Mouse (Mus musculus): ENCODE results near the gene Cldn16. TPM values are rescaled to one million over a fixed set of nuclear protein-coding genes. Genes with fewer than 3 reads are reported as not detected.
"Not testable (repeated sequence)": the region's sequence is repeated elsewhere in the genome, so short reads cannot be mapped to it uniquely, and the experiment has no call there.

The Cldn16 gene
- not detected in 2 replicates for total RNA-seq (2017)

DNA sequence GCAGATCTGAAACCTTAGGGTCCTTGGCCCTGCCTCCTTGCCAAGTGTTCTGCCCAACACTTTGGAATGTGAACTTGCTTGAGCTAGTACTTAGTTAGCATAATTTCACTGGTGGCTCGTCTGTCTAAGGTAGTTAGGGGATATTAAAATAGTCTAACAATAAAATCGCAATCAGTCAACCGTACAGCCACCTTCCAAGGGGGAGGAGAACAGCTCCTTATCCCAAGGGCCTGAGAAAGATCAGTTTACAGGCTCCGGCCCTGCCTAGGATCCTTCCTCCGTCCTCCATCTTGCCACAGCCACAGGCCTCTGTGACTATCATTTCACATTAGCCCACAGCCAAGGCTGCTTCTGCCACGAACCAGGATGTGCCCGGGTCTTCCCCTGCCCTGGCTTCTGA is at the start of gene Cldn16:
TSS of gene Cldn16 (plus strand) at position 301 of the 400 bp plus-strand sequence.
- ATAC-seq (replicated peaks in 1 of 2; ENCODE audit: insufficient read depth in 1 of 2, low FRiP score in 2 of 2, low TSS enrichment in 1 of 2, low read depth in 1 of 2, poor library complexity in 2 of 2, severe bottlenecking in 2 of 2): no peak

DNA sequence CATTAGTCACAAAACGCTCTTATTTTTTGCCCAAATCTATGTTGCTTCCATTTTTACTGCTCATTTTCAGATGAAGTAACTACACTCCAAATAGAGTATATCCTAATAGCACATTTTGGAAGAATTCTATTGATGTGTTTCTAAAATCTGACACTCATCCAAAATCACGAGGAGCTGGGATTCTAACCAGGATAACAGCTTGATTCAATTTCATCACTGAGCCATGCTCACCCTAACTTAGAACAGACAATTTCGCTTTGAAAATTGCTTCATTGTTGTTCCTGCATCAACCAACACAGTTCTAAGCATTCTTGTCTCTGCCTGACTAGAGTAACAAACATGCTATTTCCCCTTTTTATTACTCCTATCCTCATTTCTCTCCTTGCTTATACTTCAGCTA is 44.3 kb upstream of the Cldn16 start:
- ATAC-seq (replicated peaks in 1 of 2; ENCODE audit: insufficient read depth in 1 of 2, low FRiP score in 2 of 2, low TSS enrichment in 1 of 2, low read depth in 1 of 2, poor library complexity in 2 of 2, severe bottlenecking in 2 of 2): no peak

DNA sequence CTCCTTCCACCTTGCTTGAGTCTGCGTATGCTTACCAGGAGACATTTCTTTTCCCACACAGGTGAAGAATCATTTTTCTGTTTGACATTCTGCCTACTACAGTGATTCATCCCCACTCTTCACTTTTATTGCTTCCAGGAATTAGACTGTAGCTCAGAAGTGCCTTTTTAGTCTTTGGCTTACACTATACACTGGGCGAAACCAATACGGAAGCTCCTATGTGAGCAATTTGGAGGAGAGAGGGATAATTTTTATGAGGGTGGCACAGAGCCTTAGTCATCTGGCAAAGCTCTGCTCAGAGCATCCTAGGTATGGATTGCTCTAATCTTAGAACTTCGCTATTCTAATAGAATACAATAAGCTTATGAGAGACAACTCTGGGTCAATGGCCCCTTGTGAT is 40.9 kb upstream of the Cldn16 start:
- no peak for ATAC-seq (replicated peaks in 1 of 2; ENCODE audit: insufficient read depth in 1 of 2, low FRiP score in 2 of 2, low TSS enrichment in 1 of 2, low read depth in 1 of 2, poor library complexity in 2 of 2, severe bottlenecking in 2 of 2)

DNA sequence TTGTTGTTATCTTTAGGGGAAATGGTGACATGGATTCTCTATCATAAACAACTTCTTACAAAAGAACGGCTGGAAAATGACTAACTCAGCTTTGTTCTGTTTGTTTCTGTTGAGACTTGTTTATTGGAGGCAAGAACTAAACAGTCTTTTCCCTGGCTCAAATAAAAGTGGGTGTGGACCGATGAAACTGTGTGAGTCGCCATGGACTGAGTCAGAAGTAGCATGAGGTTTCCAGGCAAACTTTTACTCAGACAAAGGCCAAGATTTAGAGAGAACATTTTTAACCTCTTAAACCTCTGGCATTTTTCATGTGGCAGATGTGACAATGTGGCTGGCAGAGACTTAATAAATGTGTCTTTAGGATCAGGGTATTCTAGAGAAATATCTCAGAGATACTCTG is 32.7 kb upstream of the Cldn16 start:
- ATAC-seq (replicated peaks in 1 of 2; ENCODE audit: insufficient read depth in 1 of 2, low FRiP score in 2 of 2, low TSS enrichment in 1 of 2, low read depth in 1 of 2, poor library complexity in 2 of 2, severe bottlenecking in 2 of 2): no peak

DNA sequence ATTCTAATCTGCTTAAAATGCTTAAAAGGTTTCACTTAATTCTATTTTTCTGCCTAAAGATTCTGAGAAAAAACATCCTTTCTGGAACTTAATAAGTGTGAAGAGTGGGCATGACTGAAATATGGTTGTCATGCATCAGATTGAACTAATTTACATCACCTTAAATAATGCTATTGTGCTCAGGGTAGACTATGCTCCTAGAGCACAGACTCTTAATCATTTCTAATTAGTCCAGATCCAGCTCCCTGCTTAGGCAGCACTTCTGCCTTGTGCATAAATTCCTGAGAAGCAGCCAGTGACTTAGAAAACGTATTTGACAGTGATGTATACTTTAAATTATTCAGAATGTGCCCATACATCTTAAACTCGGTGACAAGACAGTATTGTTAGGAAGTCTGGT is 29.4 kb upstream of the Cldn16 start:
- ATAC-seq (replicated peaks in 1 of 2; ENCODE audit: insufficient read depth in 1 of 2, low FRiP score in 2 of 2, low TSS enrichment in 1 of 2, low read depth in 1 of 2, poor library complexity in 2 of 2, severe bottlenecking in 2 of 2): no peak

DNA sequence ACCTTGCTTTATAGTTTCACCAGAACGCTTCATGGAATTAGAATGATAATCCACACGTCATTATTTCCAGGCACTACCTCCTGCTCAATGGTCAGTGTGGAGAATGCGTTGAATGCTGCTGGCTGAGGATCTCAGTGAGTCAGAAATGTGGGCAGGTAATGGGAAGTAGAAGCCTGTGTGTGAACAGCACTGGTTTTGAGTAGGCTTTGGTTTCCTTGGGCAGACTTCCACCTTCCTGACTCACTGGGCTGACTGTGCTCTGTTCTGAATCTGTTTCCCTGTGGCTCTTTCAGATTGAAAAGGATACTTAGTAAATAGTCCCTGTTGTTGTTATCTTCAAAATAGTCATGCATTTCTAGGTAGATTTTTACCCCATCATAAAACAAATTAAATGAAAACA is 22.9 kb upstream of the Cldn16 start:
- ATAC-seq (replicated peaks in 1 of 2; ENCODE audit: insufficient read depth in 1 of 2, low FRiP score in 2 of 2, low TSS enrichment in 1 of 2, low read depth in 1 of 2, poor library complexity in 2 of 2, severe bottlenecking in 2 of 2): no peak

DNA sequence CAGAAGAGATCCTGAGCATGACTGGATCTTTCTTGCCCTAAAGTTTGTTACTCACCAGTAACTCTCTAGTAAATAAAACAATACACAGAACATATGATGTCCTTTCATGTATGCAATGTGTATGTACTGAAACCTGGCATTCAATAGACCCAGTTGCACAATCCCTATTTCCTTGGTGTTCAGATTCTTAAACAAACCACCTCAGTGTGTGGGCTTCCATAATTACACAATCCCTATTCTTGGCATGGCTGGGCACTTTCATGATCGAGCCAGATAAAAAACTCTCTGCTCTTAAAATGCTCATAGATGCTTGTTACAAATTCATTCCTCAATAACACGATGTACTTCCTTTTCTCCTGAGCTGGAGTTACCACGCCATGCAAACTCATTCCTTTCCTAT is 21.8 kb upstream of the Cldn16 start:
- ATAC-seq (replicated peaks in 1 of 2; ENCODE audit: insufficient read depth in 1 of 2, low FRiP score in 2 of 2, low TSS enrichment in 1 of 2, low read depth in 1 of 2, poor library complexity in 2 of 2, severe bottlenecking in 2 of 2): no peak

DNA sequence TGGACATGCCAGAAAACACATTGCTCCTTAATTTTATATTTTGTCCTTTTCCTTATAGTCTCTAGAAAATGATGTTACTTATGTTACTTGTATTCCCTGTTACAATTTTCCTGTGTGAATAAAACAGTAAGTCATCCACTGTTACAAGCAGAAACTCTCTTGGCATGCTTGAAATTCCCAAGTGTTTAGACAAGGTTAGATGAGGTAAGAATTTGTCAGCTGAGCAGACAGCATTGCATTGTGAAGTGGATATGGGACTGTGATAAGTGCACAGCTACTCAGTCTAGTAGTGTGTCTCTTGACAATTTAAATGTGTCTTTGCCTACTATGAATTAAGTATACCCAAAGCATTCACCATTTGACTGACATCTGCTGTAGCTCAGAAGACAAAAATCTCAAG is 18.1 kb upstream of the Cldn16 start:
- no peak for ATAC-seq (replicated peaks in 1 of 2; ENCODE audit: insufficient read depth in 1 of 2, low FRiP score in 2 of 2, low TSS enrichment in 1 of 2, low read depth in 1 of 2, poor library complexity in 2 of 2, severe bottlenecking in 2 of 2)

DNA sequence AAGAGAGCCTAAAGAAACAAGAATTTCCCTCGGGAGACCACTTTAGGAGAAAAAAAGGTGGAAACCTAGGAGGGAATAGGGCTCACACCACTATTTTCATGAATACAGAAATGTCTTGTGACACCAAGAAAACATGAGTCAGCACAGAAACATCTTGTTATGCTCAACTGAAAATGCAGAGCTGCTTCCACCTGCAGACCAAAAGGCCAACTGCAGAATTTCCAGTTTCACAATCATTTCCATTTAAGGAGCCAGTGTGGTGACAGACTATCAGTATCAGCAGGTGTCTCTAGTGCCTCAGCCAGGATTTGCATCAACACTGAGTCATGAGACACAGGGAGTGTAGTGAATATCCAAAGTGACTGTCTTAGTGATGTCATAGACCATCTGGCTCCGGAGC is 15.3 kb upstream of the Cldn16 start:
- ATAC-seq (replicated peaks in 1 of 2; ENCODE audit: insufficient read depth in 1 of 2, low FRiP score in 2 of 2, low TSS enrichment in 1 of 2, low read depth in 1 of 2, poor library complexity in 2 of 2, severe bottlenecking in 2 of 2): peak; percentile 62 to 76

DNA sequence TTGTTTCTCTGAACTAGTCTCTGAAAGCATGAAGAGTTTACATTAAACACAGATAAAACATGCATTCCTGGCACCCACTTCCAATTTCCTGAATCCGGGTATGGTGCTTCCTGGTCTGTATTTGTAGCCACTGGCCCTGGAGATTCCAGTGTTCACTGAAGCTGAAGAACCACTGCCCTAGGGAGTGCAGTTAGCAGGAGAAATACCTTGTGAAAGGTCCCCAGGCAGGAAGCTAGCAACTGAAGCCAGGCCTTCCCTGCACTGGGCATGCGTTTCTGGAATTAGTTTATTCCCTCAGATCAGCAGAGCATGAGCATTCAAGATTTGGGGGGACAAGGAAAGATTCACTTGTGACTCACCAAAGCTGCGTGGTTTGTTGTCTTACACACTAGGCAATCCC is 8.8 kb upstream of the Cldn16 start:
- no peak for ATAC-seq (replicated peaks in 1 of 2; ENCODE audit: insufficient read depth in 1 of 2, low FRiP score in 2 of 2, low TSS enrichment in 1 of 2, low read depth in 1 of 2, poor library complexity in 2 of 2, severe bottlenecking in 2 of 2)

DNA sequence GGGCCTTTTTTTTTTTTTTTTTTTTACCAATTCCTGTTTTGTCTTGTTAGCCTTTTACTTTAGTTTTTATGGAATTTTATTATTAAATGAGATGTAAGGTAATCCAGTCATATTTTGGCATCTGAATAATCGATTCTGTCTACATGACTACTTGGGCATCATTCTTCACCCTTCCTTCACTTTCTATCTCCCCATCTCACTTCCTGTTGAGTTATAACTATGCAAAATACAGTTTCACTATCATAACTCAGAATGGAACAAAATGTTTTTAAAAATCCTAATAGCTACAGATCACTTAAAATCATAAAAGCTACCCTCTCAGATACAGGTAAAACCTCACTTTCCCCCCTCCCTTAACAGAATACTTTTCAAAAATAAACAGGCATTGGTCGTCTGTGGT is 6.8 kb upstream of the Cldn16 start:
- ATAC-seq (replicated peaks in 1 of 2; ENCODE audit: insufficient read depth in 1 of 2, low FRiP score in 2 of 2, low TSS enrichment in 1 of 2, low read depth in 1 of 2, poor library complexity in 2 of 2, severe bottlenecking in 2 of 2): no peak

DNA sequence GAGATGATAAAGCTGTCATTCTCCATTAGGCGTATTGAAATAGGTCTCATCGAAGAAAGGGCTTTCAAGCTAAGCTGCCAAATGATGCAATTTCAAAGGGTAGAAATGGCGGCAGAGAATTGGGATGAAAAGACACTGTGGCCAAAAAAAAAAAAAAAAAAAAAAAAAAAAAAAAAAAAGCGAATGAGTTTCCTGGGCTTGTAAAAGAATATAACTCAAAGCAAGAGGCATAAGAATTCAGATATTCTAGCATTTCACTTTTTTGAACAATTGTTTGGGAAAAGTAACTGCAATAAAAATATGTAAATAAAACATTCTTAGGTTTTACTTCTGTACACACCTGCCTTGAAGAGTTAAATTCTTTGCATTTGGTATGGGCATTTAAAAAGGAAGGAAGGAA is 3.6 kb downstream of the Cldn16 start:
- no peak for ATAC-seq (replicated peaks in 1 of 2; ENCODE audit: insufficient read depth in 1 of 2, low FRiP score in 2 of 2, low TSS enrichment in 1 of 2, low read depth in 1 of 2, poor library complexity in 2 of 2, severe bottlenecking in 2 of 2)

DNA sequence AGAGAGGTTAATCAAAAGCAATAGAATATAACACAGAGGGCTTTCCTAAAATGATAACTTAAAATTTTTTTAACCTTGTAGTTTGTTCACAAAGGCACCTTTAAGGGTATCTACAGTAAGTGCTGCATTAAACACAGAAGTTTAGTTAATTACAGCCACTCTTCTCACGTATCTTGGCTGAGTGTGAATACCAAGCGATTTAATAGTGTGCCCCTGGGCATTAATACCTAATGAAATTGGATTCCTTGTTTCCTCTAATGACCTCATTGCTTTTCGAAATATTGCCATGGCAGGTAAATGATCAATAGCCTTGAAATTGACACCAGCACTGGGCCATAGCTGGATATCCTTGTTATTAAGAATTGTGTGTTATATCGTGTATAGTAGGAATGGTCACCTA is 8.3 kb downstream of the Cldn16 start:
- no peak for ATAC-seq (replicated peaks in 1 of 2; ENCODE audit: insufficient read depth in 1 of 2, low FRiP score in 2 of 2, low TSS enrichment in 1 of 2, low read depth in 1 of 2, poor library complexity in 2 of 2, severe bottlenecking in 2 of 2)

DNA sequence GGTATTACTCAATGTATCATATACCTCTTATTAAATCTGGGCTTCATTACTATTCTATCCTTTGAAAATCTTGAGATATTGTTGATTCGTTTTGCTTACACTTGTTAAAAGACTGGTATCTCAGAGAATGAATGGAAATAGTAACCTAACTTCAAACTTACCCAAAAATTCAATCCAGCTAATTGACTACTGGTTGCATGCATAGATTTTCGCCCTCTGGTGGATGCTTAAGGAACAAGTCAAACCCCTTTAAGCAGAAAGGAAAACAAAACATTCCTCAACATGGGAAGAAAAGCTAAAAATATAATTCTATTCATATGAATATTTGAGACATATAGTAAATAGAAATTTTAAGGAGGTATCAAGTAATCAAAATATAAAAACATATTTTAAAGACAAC is 32.8 kb downstream of the Cldn16 start:
- no peak for ATAC-seq (replicated peaks in 1 of 2; ENCODE audit: insufficient read depth in 1 of 2, low FRiP score in 2 of 2, low TSS enrichment in 1 of 2, low read depth in 1 of 2, poor library complexity in 2 of 2, severe bottlenecking in 2 of 2)

DNA sequence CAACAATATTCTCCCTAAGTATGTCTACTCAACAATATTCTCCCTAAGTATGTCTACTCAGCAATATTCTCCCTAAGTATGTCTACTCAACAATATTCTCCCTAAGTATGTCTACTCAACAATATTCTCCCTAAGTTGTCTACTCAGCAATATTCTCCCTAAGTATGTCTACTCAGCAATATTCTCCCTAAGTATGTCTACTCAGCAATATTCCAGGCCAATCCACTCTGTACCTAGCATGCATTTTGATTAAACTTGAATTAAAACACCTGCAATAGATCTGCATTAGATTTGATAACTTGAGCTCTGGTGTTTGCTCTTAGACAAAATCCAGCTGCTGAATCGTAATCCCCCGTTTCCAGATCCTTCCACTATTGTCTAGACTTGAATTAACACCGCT is 36.8 kb downstream of the Cldn16 start:
- not testable (repeated sequence) for ATAC-seq (replicated peaks in 1 of 2; ENCODE audit: insufficient read depth in 1 of 2, low FRiP score in 2 of 2, low TSS enrichment in 1 of 2, low read depth in 1 of 2, poor library complexity in 2 of 2, severe bottlenecking in 2 of 2)

DNA sequence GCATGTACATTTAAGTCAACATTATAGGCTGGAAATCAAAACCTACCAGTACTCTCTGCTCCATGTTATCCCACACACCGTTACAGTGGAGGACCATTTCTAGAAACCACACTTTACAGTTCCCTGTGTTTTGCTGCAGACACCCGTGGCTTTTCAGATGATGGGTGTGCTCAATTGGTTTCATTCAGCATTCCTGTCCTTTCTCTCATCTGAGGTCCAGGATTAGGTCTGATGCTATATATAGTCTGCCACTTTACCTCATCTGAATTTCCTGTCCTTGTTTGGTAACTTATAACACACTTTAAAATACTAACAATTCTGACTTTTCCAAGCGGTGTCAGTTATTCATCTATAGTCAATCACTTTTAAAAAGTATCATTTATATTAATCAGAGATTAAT is 37.8 kb downstream of the Cldn16 start:
- ATAC-seq (replicated peaks in 1 of 2; ENCODE audit: insufficient read depth in 1 of 2, low FRiP score in 2 of 2, low TSS enrichment in 1 of 2, low read depth in 1 of 2, poor library complexity in 2 of 2, severe bottlenecking in 2 of 2): no peak

DNA sequence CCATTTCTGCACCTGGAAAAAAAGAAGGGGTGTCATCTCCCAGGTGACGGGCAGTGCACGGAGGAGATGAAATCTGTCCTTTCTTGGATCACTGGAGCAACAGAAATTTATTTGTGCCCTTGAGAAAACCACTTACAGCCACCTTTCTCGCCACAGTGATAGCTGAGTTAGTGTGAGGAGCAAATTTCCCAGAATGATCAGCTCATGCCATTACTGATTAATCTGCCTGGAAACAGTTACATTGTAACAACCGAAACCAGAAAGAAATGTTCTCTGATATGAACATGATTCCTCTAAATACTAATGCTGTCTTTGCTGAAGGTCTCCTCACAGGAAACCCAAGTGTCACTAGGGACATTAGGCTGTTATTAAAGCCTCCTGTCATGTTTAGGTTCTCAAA is 42.0 kb downstream of the Cldn16 start:
- no peak for ATAC-seq (replicated peaks in 1 of 2; ENCODE audit: insufficient read depth in 1 of 2, low FRiP score in 2 of 2, low TSS enrichment in 1 of 2, low read depth in 1 of 2, poor library complexity in 2 of 2, severe bottlenecking in 2 of 2)

DNA sequence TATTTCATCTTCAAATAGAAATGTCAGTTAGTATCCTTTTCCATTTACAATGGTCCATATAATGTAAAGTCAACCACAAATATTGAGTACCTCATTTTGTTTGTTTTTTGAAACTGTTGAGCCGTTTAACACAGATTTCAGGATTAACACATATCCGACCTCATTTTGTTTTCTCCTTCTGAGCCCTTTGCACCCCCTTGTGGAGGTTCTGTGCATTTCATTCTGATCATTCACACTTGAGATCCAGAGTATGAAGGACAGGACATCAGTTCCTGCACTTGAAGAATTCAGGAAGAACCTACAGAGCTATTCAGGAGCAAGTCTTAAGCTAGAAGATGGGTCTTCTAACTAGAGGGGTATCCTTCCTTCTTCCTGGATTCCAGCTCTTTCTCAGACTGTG is 56.7 kb downstream of the Cldn16 start:
- ATAC-seq (replicated peaks in 1 of 2; ENCODE audit: insufficient read depth in 1 of 2, low FRiP score in 2 of 2, low TSS enrichment in 1 of 2, low read depth in 1 of 2, poor library complexity in 2 of 2, severe bottlenecking in 2 of 2): no peak

DNA sequence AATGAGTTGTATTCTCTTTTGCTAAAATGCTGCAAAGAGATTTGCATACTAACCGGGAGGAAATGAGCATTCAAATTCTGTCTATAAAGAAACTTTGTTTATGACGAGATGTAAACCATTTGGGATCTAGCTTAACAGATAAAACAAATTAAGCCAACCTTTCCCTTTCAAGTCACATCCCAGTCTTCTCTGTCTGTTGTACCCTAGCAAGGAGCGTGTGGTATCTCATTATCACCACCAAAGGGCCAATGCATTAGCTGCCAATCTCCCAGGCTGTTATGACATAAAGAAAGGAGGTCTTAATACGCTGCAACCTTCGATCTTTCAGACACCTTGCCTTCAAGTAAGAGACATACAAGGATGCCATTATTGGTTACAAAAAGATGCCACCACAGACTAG is 62.9 kb downstream of the Cldn16 start:
- ATAC-seq (replicated peaks in 1 of 2; ENCODE audit: insufficient read depth in 1 of 2, low FRiP score in 2 of 2, low TSS enrichment in 1 of 2, low read depth in 1 of 2, poor library complexity in 2 of 2, severe bottlenecking in 2 of 2): no peak

DNA sequence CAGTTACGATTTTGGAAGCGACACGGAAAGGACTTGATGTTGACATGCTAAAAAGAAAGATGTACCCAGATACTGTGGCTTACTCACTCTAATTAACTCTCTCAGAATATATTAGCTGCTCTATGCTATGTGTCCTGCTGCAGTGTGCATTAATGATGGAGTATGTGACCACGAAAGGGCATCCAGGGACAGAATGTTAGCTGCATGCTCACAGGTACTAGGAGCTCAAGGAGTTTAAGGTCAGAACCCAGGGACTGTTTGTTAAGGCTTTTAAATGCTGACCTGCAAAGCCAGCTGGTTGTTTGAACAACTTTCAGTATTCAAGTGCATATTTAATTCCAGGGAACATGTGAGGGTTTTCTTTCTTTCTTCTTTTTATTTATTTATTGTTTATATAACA is 63.7 kb downstream of the Cldn16 start, which contains the start of gene Tmem207:
TSS of gene Tmem207 (minus strand) at position 101 of the 400 bp plus-strand sequence.
- no peak for ATAC-seq (replicated peaks in 1 of 2; ENCODE audit: insufficient read depth in 1 of 2, low FRiP score in 2 of 2, low TSS enrichment in 1 of 2, low read depth in 1 of 2, poor library complexity in 2 of 2, severe bottlenecking in 2 of 2)
